Mouse (Mus musculus): ENCODE measurements around the gene Fabp1. TPM values are rescaled to one million over a fixed set of nuclear protein-coding genes. Genes with fewer than 3 reads are reported as not detected.

Gene Fabp1
- polyA plus RNA-seq, 1 experiment from 2014 or later = 15,612 TPM

DNA sequence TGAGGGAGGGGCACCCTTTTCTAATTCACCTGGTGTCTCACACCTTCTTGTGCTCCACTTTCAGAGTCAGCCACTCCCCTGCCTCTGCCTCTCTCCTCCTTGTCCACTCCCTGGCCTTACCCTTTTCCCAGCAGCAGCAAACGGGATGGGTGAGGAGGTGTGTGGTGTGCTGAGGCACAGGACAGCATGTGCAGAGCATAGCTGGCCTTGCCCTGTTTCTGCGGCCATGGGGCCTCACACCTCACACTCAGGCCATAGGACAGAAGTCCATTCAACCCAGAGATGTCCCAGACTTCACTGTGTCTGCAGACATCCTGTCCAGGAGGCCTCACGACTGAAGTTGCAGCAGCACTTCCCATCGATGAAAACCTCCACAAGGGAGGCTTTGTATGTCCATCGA, 4.0 kb downstream of the Fabp1 start:
- Histone ChIP-seq H3K9ac (ENCODE audit: low read depth, low read length) (no peak overlapping the region), H3K4me1 (replicated peaks; ENCODE audit: control insufficient read depth, insufficient read depth, low read length) (no peaks in the 10 kb centered on the region), H3K27me3 (replicated peaks; ENCODE audit: control insufficient read depth, insufficient read depth, low read length) (no peaks in the 10 kb centered on the region), H3K27ac (ENCODE audit: low read depth, low read length) (peak overlapping the region; percentile 28; the same call in 1 of the 2 replicates), H3K36me3 (ENCODE audit: control insufficient read depth, insufficient read depth) (no peaks in the 10 kb centered on the region), H3K9me3 (ENCODE audit: control insufficient read depth) (no peaks in the 10 kb centered on the region), H3K4me2 (replicated peaks; ENCODE audit: low read depth) (no peak overlapping the region), H3K4me3 (ENCODE audit: low read depth, low read length) (no peak overlapping the region)
- TF ChIP-seq CTCF (IDR thresholded peaks at IDR 0.05; ENCODE audit: low read depth) = no peak
- ATAC-seq = peak; percentile 51
- 66% methylated on average over 5 of the region's 5 CpGs for WGBS

DNA sequence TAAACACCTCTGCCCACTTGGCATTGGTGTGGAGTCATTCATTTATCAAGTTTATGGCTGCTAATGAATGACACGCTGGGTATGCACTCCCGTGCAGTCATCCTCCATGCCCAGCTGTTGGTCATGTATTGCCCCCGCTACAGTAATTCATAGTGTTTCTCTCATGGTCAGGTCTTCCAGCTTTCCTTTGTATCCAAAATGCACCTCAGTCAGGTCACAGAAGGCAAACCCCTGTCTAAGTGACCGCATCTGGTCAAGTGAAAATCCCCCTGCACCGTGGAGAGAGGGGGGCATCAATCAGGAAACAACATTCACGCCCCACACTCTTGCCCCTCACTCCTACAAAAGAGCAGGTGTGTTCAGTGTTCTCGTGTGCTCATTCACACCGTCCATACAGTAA, 4.5 kb downstream of the Fabp1 start:
- no peak overlapping the region for H3K9ac ChIP-seq (ENCODE audit: low read depth, low read length)
- no peak for TF ChIP-seq CTCF (IDR thresholded peaks at IDR 0.05; ENCODE audit: low read depth)
- no peak overlapping the region for H3K4me2 ChIP-seq (replicated peaks; ENCODE audit: low read depth)
- H3K27ac ChIP-seq (ENCODE audit: low read depth, low read length) = peak overlapping the region; percentile 28; the same call in 1 of the 2 replicates
- no peaks in the 10 kb centered on the region for H3K27me3 ChIP-seq (replicated peaks; ENCODE audit: control insufficient read depth, insufficient read depth, low read length)
- 0 out of 2 replicates have a peak, but pooled peaks have one; percentile 10 for ATAC-seq
- H3K36me3 ChIP-seq (ENCODE audit: control insufficient read depth, insufficient read depth) = no peaks in the 10 kb centered on the region
- H3K4me1 ChIP-seq (replicated peaks; ENCODE audit: control insufficient read depth, insufficient read depth, low read length) = no peaks in the 10 kb centered on the region
- no peak overlapping the region for H3K4me3 ChIP-seq (ENCODE audit: low read depth, low read length)
- WGBS = 74% methylated on average over 8 of the region's 8 CpGs
- no peaks in the 10 kb centered on the region for H3K9me3 ChIP-seq (ENCODE audit: control insufficient read depth)

DNA sequence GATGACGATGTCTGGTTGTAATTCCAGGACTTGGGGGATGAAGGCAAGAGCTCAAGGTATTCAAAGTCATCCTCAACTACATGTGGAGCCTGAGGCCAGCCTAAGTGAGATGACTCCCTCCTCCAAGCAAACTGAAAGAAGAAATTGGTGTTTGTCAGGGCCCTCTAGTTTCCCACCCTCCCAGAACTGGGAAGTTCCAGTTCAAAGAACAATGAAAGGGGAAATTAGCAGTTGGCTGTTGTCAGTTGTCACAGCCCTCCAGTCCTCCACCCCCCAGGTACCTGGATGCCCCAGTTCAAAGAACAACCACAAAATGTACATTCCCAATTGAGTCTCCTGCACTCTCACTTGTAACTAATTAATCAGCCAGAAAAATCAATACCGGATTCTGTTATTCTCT, 9.1 kb downstream of the Fabp1 start:
- H3K9me3 ChIP-seq (ENCODE audit: control insufficient read depth) = no peaks in the 10 kb centered on the region
- no peak for TF ChIP-seq CTCF (IDR thresholded peaks at IDR 0.05; ENCODE audit: low read depth)
- no peaks in the 10 kb centered on the region for H3K36me3 ChIP-seq (ENCODE audit: control insufficient read depth, insufficient read depth)
- no peak overlapping the region for H3K9ac ChIP-seq (ENCODE audit: low read depth, low read length)
- WGBS = 75% methylated on average over 2 of the region's 2 CpGs
- H3K27ac ChIP-seq (ENCODE audit: low read depth, low read length) = no peak overlapping the region
- H3K4me2 ChIP-seq (replicated peaks; ENCODE audit: low read depth) = no peak overlapping the region
- H3K4me1 ChIP-seq (replicated peaks; ENCODE audit: control insufficient read depth, insufficient read depth, low read length) = no peaks in the 10 kb centered on the region
- H3K4me3 ChIP-seq (ENCODE audit: low read depth, low read length) = no peak overlapping the region
- no peak for ATAC-seq
- no peaks in the 10 kb centered on the region for H3K27me3 ChIP-seq (replicated peaks; ENCODE audit: control insufficient read depth, insufficient read depth, low read length)

DNA sequence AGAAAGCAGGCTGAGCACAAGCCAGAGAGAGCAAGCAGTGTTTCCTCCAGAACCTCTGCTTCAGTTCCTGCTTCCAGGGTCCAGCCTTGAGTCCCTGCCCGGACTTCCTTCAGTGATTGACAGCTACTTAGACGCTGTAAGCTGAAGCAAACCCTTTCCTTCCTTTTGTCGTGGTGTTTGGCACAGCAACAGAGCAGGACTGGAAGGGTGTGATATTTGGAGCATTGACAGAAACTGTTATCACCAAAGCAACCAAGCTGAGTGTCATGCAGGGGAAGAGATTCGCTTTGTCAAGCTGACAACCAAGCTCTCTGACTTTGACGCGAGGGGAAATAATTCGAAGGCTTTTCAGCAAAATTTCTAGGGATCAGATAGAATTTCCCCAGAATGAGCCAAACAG, 12.3 kb downstream of the Fabp1 start:
- no peak overlapping the region for H3K27ac ChIP-seq (ENCODE audit: low read depth, low read length)
- H3K27me3 ChIP-seq (replicated peaks; ENCODE audit: control insufficient read depth, insufficient read depth, low read length) = no peaks in the 10 kb centered on the region
- 74% methylated on average over 7 of the region's 7 CpGs for WGBS
- ATAC-seq = no peak
- no peak overlapping the region for H3K9ac ChIP-seq (ENCODE audit: low read depth, low read length)
- TF ChIP-seq CTCF (IDR thresholded peaks at IDR 0.05; ENCODE audit: low read depth) = no peak
- H3K9me3 ChIP-seq (ENCODE audit: control insufficient read depth) = no peaks in the 10 kb centered on the region
- H3K4me3 ChIP-seq (ENCODE audit: low read depth, low read length) = no peak overlapping the region
- no peaks in the 10 kb centered on the region for H3K36me3 ChIP-seq (ENCODE audit: control insufficient read depth, insufficient read depth)
- H3K4me2 ChIP-seq (replicated peaks; ENCODE audit: low read depth) = no peak overlapping the region
- H3K4me1 ChIP-seq (replicated peaks; ENCODE audit: control insufficient read depth, insufficient read depth, low read length) = no peaks in the 10 kb centered on the region

DNA sequence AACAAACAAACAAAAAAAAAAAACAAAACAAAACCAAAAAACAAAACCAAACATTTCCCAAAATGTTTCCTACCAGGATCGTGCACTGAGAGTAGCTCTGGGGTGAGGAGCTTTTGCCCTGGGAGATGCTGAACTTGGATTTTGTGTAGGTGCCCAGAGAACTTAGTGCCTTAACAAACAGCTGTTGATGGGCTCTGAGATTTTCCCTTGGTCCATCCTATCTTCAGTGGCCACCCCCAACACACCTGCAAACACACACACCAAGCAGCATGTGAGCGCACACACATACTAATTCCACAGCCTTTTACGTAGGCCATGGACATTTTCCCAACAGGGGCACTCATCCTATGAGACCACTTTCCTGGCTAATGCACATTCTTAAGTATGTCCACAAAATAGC, 12.8 kb downstream of the Fabp1 start:
- ATAC-seq = no peak
- TF ChIP-seq CTCF (IDR thresholded peaks at IDR 0.05; ENCODE audit: low read depth) = no peak

DNA sequence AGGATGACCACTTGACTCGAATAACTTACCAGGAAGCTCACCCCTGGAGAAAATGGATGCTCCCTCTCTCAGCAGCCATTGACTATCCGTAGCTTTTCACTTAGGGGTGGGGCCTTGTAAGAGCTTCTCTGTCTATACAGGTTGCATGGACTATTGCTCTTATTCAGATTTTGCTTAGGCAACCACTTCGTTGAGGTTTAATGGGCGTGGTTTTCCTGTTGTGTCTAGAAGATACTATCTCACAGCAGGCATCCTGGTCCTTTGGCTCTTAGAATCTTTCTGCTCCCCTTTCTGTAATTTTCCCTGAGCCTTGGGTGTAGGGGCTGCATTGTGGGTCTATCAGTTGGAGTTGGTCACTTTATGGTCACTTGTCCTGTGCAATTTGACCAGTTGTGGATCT, 21.9 kb downstream of the Fabp1 start:
- H3K9me3 ChIP-seq (ENCODE audit: control insufficient read depth) = no peaks in the 10 kb centered on the region
- no peak overlapping the region for H3K4me2 ChIP-seq (replicated peaks; ENCODE audit: low read depth)
- no peak overlapping the region for H3K4me3 ChIP-seq (ENCODE audit: low read depth, low read length)
- H3K9ac ChIP-seq (ENCODE audit: low read depth, low read length) = no peak overlapping the region
- no peak for TF ChIP-seq CTCF (IDR thresholded peaks at IDR 0.05; ENCODE audit: low read depth)
- H3K4me1 ChIP-seq (replicated peaks; ENCODE audit: control insufficient read depth, insufficient read depth, low read length) = no peaks in the 10 kb centered on the region
- no peak for ATAC-seq
- WGBS = 69% methylated on average over 4 of the region's 4 CpGs
- no peak overlapping the region for H3K27ac ChIP-seq (ENCODE audit: low read depth, low read length)
- H3K27me3 ChIP-seq (replicated peaks; ENCODE audit: control insufficient read depth, insufficient read depth, low read length) = no peaks in the 10 kb centered on the region
- H3K36me3 ChIP-seq (ENCODE audit: control insufficient read depth, insufficient read depth) = no peaks in the 10 kb centered on the region

More for the DNA sequence above, 12.8 kb downstream of the Fabp1 start:
- H3K27ac ChIP-seq (ENCODE audit: low read depth, low read length) = no peak overlapping the region
- no peak overlapping the region for H3K9ac ChIP-seq (ENCODE audit: low read depth, low read length)
- H3K9me3 ChIP-seq (ENCODE audit: control insufficient read depth) = no peaks in the 10 kb centered on the region
- no peaks in the 10 kb centered on the region for H3K27me3 ChIP-seq (replicated peaks; ENCODE audit: control insufficient read depth, insufficient read depth, low read length)
- H3K36me3 ChIP-seq (ENCODE audit: control insufficient read depth, insufficient read depth) = no peaks in the 10 kb centered on the region
- H3K4me1 ChIP-seq (replicated peaks; ENCODE audit: control insufficient read depth, insufficient read depth, low read length) = no peaks in the 10 kb centered on the region
- H3K4me3 ChIP-seq (ENCODE audit: low read depth, low read length) = no peak overlapping the region
- no peak overlapping the region for H3K4me2 ChIP-seq (replicated peaks; ENCODE audit: low read depth)
- WGBS = 95% methylated on average over 3 of the region's 3 CpGs

All from intestine, postnatal 0 days (tissue).